Mouse (Mus musculus) kidney, embryonic 15.5 days (tissue): ENCODE data around the gene Slc16a12. TPM values are rescaled to one million over a fixed set of nuclear protein-coding genes. Genes with fewer than 3 reads are reported as not detected.
"Not testable (repeated sequence)": the region's sequence is repeated elsewhere in the genome, so short reads cannot be mapped to it uniquely, and the experiment has no call there.

Experiments used
- ATAC-seq: fragments of 200-750 bp; cut with Nextera tagmentation; replicated peaks from 2 replicates; pipeline ENCODE4 v1.8.0; 2017; ENCODE audit warnings: moderate TSS enrichment; ENCODE audit not compliant: low FRiP score
- H3K27ac ChIP-seq: fragments of 300-500 bp; sonication (generic); 2 replicates; pipeline ENCODE4 v1.5.1; 2015; ENCODE audit warnings: mild to moderate bottlenecking, inconsistent platforms
- H3K27me3 ChIP-seq: fragments of 300-500 bp; sonication (generic); 2 replicates; pipeline ENCODE4 v1.6.1; 2015; ENCODE audit warnings: inconsistent platforms
- H3K36me3 ChIP-seq: fragments of 300-500 bp; sonication (generic); 2 replicates; pipeline ENCODE4 v1.6.1; 2015; ENCODE audit warnings: inconsistent platforms
- H3K4me1 ChIP-seq: fragments of 300-500 bp; sonication (generic); 2 replicates; pipeline ENCODE4 v1.6.1; 2015; ENCODE audit warnings: inconsistent platforms
- H3K4me2 ChIP-seq: fragments of 300-500 bp; sonication (generic); 2 replicates; pipeline ENCODE4 v1.6.1; 2015; ENCODE audit warnings: moderate library complexity, mild to moderate bottlenecking, inconsistent platforms
- H3K4me3 ChIP-seq: fragments of 300-500 bp; sonication (generic); replicated peaks from 2 replicates; pipeline ENCODE4 v1.5.1; 2015; ENCODE audit warnings: mild to moderate bottlenecking, inconsistent platforms
- H3K9ac ChIP-seq: fragments of 300-500 bp; sonication (generic); 2 replicates; pipeline ENCODE4 v1.6.1; 2015; ENCODE audit warnings: mild to moderate bottlenecking, inconsistent platforms
- H3K9me3 ChIP-seq: fragments of 300-500 bp; sonication (generic); replicated peaks from 2 replicates; pipeline ENCODE4 v1.6.1; 2016; ENCODE audit warnings: inconsistent platforms
- WGBS: fragments of 180-500 bp; shearing (Covaris S2); methylation state at CpG from one replicate; pipeline ENCODE4 v1.1.7; 2015; ENCODE audit warnings: mixed read lengths; 5-methylcytosine and 5-hydroxymethylcytosine counted together
- polyA plus RNA-seq: library from polyadenylated mRNA; unstranded; fragments of >200 nt; fragmentation: Nextera tagmentation; extraction: Ambion mirVana; gene quantifications from 2 replicates; pipeline ENCODE4 v1.2.1, GENCODE M21; 2015

Slc16a12 gene
- polyA plus RNA-seq, 1 experiment from 2014 or later = 10.6 TPM

GRCm38 (mm10) chr19:34752391-34753092 is 5.5 kb upstream of the Slc16a12 start:
- Histone ChIP-seq H3K36me3 (no peaks in the 10 kb centered on the region), H3K27ac (no peak overlapping the region), H3K9ac (no peak overlapping the region), H3K4me2 (no peak overlapping the region), H3K9me3 (no peaks in the 10 kb centered on the region), H3K4me1 (0 out of 2 replicates have a peak, but pooled peaks cover 2% of the 10 kb centered on the region), H3K27me3 (0 out of 2 replicates have a peak, but pooled peaks cover 3% of the 10 kb centered on the region), H3K4me3 (no peak overlapping the region)
- no peak for ATAC-seq
- WGBS = 61% methylated on average over 3 of the region's 3 CpGs

- Histone ChIP-seq H3K4me1 (0 out of 2 replicates have a peak, but pooled peaks cover 12% of the 10 kb centered on the region), H3K4me2 (no peak overlapping the region), H3K27me3 (peaks cover 10% of the 10 kb centered on the region), H3K9me3 (no peaks in the 10 kb centered on the region), H3K36me3 (no peaks in the 10 kb centered on the region), H3K4me3 (no peak overlapping the region), H3K27ac (no peak overlapping the region), H3K9ac (no peak overlapping the region)
- 85% methylated on average over 4 of the region's 4 CpGs for WGBS
- no peak for ATAC-seq
These were observed 4.1 kb upstream of the Slc16a12 start for GRCm38 (mm10) chr19:34751150-34751549.

DNA sequence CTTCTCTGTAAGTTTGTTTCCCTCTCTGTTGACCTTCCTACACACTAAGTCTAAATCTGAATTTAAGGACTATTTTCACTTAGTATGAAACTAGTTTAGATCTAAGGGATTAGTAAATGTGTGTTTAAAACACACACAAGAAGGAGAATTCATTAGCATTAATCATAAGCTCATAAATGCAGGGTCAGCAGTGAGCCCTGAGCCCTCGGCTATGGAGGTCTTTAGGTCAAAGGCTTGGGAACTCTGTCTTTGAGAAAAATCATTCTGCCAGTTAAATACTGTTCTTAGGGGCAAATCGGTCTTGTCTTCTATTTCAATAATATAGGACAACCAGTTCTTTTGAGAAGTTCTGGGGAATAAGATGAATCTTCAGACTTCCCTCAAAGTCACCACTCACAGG is 1.9 kb upstream of the Slc16a12 start:
- no peak for ATAC-seq
- H3K27ac ChIP-seq = no peak overlapping the region
- H3K4me2 ChIP-seq = no peak overlapping the region
- peaks cover 11% of the 10 kb centered on the region for H3K27me3 ChIP-seq
- WGBS = 46% methylated on average over 2 of the region's 2 CpGs
- H3K9me3 ChIP-seq = no peaks in the 10 kb centered on the region
- 0 out of 2 replicates have a peak, but pooled peaks cover 13% of the 10 kb centered on the region for H3K4me1 ChIP-seq
- H3K4me3 ChIP-seq = no peak overlapping the region
- H3K36me3 ChIP-seq = no peaks in the 10 kb centered on the region
- no peak overlapping the region for H3K9ac ChIP-seq

DNA sequence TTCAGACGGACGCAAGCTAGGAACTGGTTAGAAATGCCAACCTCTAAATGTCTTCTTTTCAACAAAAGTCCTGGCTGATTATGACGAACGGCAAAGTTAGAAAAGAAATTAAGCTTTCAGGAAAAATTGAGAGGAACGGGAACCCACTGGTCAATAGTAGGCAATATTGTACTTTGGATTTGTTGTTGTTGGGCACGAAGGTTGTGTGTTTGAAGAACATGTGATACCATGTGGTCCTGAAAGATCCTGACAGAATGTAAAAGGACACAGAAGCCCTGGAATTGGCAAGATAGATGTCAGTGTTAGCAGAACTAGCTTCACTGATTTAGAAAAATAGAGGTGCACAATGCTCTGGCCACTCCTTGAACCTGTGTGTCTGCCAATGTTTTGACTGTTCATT is 880 bp upstream of the Slc16a12 start:
- 92% methylated on average over 6 of the region's 6 CpGs for WGBS
- not testable (repeated sequence) for ATAC-seq, H3K9ac ChIP-seq, H3K4me2 ChIP-seq, H3K27ac ChIP-seq, H3K9me3 ChIP-seq, H3K4me3 ChIP-seq, H3K36me3 ChIP-seq
- Histone ChIP-seq H3K4me1 (0 out of 2 replicates have a peak, but pooled peaks cover 13% of the 10 kb centered on the region), H3K27me3 (peaks cover 11% of the 10 kb centered on the region)

- peaks cover 11% of the 10 kb centered on the region for H3K27me3 ChIP-seq
- 13% methylated on average over 9 of the region's 9 CpGs for WGBS
- ATAC-seq = peak; percentile 11; the same call in 1 of the 2 replicates
- peak overlapping the region; percentile 69 for H3K4me3 ChIP-seq
- H3K9me3 ChIP-seq = no peaks in the 10 kb centered on the region
- peak overlapping the region; percentile 99 for H3K4me2 ChIP-seq
- H3K27ac ChIP-seq = peak overlapping the region; percentile 83
- H3K9ac ChIP-seq = no peak overlapping the region
- H3K4me1 ChIP-seq = 0 out of 2 replicates have a peak, but pooled peaks cover 13% of the 10 kb centered on the region
- H3K36me3 ChIP-seq = no peaks in the 10 kb centered on the region
These were observed 888 bp downstream of the Slc16a12 start for GRCm38 (mm10) chr19:34746201-34746600.

DNA sequence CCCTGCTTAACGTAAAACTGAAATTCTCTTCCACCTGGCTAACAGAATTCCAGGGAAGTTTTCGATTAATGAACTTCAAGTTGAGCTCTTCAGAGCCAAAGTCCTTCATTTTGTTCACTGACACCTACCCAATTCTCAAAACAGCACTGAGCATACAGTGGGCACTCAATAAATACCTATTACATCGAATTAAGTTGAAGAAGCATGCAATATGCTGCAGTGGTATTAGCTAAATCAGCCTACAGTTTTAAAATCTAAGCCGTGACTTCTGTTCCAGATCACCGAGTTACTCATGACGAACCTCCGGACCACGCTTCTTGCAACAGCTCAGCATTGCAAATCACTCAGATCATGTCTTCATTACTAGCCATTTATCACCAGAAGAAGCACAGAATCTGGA is 2.1 kb downstream of the Slc16a12 start:
- H3K27ac ChIP-seq = no peak overlapping the region
- 50% methylated on average over 8 of the region's 8 CpGs for WGBS
- no peaks in the 10 kb centered on the region for H3K36me3 ChIP-seq
- no peak overlapping the region for H3K9ac ChIP-seq
- ATAC-seq = no peak
- H3K4me1 ChIP-seq = 0 out of 2 replicates have a peak, but pooled peaks cover 13% of the 10 kb centered on the region
- H3K27me3 ChIP-seq = peaks cover 11% of the 10 kb centered on the region
- no peaks in the 10 kb centered on the region for H3K9me3 ChIP-seq
- no peak overlapping the region for H3K4me3 ChIP-seq
- H3K4me2 ChIP-seq = peak overlapping the region; percentile 99

GRCm38 (mm10) chr19:34737916-34738315 is 9.2 kb downstream of the Slc16a12 start:
- H3K9me3 ChIP-seq = no peaks in the 10 kb centered on the region
- H3K4me3 ChIP-seq = no peak overlapping the region
- no peaks in the 10 kb centered on the region for H3K27me3 ChIP-seq
- no peak overlapping the region for H3K9ac ChIP-seq
- no peaks in the 10 kb centered on the region for H3K4me1 ChIP-seq
- no peak overlapping the region for H3K4me2 ChIP-seq
- no peaks in the 10 kb centered on the region for H3K36me3 ChIP-seq
- ATAC-seq = no peak
- no peak overlapping the region for H3K27ac ChIP-seq
- WGBS = 86% methylated on average over 3 of the region's 3 CpGs

DNA sequence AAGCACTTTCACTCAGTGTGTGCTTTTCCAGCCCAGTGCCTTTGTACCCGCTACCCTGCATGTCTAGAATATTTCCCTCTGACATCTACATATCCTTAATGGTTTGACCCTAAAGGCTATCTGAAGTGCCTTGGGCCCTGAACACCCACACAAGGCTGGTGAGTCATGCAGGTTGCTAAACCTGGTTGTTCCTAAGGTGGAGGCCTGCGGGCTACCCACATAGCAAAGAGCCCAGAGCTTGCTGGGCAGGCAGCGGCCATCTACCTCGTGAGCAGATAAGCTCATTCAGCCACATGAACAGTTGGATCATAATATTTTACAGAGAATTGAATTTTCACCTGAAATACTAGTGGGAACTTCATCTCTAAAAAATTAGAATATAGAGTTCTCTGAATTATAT is 11.2 kb downstream of the Slc16a12 start:
- Histone ChIP-seq H3K27me3 (no peaks in the 10 kb centered on the region), H3K27ac (no peak overlapping the region), H3K9ac (no peak overlapping the region), H3K4me3 (no peak overlapping the region), H3K4me2 (no peak overlapping the region), H3K4me1 (no peaks in the 10 kb centered on the region), H3K36me3 (no peaks in the 10 kb centered on the region), H3K9me3 (no peaks in the 10 kb centered on the region)
- WGBS = 80% methylated on average over 4 of the region's 4 CpGs
- no peak for ATAC-seq

- Histone ChIP-seq H3K9me3 (no peaks in the 10 kb centered on the region), H3K27ac (no peak overlapping the region), H3K4me1 (no peaks in the 10 kb centered on the region), H3K4me2 (no peak overlapping the region), H3K36me3 (no peaks in the 10 kb centered on the region), H3K4me3 (no peak overlapping the region), H3K9ac (no peak overlapping the region), H3K27me3 (no peaks in the 10 kb centered on the region)
- no peak for ATAC-seq
- WGBS = 69% methylated on average over 3 of the region's 3 CpGs
These were observed 14.1 kb downstream of the Slc16a12 start for GRCm38 (mm10) chr19:34733020-34733419.

GRCm38 (mm10) chr19:34731356-34731755 is 15.7 kb downstream of the Slc16a12 start:
- Histone ChIP-seq H3K4me1 (no peaks in the 10 kb centered on the region), H3K4me3 (no peak overlapping the region), H3K27me3 (no peaks in the 10 kb centered on the region), H3K36me3 (no peaks in the 10 kb centered on the region), H3K9me3 (no peaks in the 10 kb centered on the region), H3K9ac (no peak overlapping the region), H3K4me2 (no peak overlapping the region), H3K27ac (no peak overlapping the region)
- 64% methylated on average over 5 of the region's 5 CpGs for WGBS
- no peak for ATAC-seq

GRCm38 (mm10) chr19:34730584-34730983 is 16.5 kb downstream of the Slc16a12 start:
- no peaks in the 10 kb centered on the region for H3K36me3 ChIP-seq
- H3K9me3 ChIP-seq = no peaks in the 10 kb centered on the region
- ATAC-seq = no peak
- H3K4me3 ChIP-seq = no peak overlapping the region
- H3K4me1 ChIP-seq = peaks cover 1% of the 10 kb centered on the region; the same call in 1 of the 2 replicates
- 92% methylated on average over 4 of the region's 4 CpGs for WGBS
- H3K27ac ChIP-seq = no peak overlapping the region
- H3K27me3 ChIP-seq = no peaks in the 10 kb centered on the region
- H3K9ac ChIP-seq = no peak overlapping the region
- no peak overlapping the region for H3K4me2 ChIP-seq

DNA sequence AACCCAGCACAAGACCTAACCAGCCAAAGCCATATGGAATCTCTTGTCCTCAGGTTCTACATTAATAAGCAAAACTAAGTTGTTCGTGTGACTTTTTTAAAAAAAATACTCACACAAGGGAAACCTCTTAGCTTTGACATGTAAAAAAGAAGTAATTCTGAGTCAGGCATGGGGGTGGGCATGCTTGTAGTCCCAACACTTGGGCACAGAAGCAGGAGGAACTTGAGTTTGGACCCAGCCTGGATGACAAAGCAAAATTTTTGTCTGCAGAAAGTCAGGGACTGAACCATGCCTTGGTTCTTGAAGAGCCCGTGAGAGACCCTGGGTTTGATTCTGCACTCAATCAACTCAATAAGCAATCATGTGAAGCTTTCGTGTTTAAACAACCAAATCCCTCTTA is 17.6 kb downstream of the Slc16a12 start:
- Histone ChIP-seq H3K9me3 (no peaks in the 10 kb centered on the region), H3K27me3 (no peaks in the 10 kb centered on the region), H3K27ac (no peak overlapping the region), H3K4me1 (peaks cover 5% of the 10 kb centered on the region; the same call in 1 of the 2 replicates), H3K4me2 (no peak overlapping the region), H3K9ac (no peak overlapping the region), H3K4me3 (no peak overlapping the region), H3K36me3 (no peaks in the 10 kb centered on the region)
- 91% methylated on average over 3 of the region's 3 CpGs for WGBS
- ATAC-seq = no peak
